Mouse (Mus musculus): Measurements from ENCODE around the gene Dip2a.

The Dip2a gene

GRCm38 (mm10) chr10:76239401-76239800 is 105.7 kb downstream of the Dip2a start:
- DNase-seq = no peak

DNA sequence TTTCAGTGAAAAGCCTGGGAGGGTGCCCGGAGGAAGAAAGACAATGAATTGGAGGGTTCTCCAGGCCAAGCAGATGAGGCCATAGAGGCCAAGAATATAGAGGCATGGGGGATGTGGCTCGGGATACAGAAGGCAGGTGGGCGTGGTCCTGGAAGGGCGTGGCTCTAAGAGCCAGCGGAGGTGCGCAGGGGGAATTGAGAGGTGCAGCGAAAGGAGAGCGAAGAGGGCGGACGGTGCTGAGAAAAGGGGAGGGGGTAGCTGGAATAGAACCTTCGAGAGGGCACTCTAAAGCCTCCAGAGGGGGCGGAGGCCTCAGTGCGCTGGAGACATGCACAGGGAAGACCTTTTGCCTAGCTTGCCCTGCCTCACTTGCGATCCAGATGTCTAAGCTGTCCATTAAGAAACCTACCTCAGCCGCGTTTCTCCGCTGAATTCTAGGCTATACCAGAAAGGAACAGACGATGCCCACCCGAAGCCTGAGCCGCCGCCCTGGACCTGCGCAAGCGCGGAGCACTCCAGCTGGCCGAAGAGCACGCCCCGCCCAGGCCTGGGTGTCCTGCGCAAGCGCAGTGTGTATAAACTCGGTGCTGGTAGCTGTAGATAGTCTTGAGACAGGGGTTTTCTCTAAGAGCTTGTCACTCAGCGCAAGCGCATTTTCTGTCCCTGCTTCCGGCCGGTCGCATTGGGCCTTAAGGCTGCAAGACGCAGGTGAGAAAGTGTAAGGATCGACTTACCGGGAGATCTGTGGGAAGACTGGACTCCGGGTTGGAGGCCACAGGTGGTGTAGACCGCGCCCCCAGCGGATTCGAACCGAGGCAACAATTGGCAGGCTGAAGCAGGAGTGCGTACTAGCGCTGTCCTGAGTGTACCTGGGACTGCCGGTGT is 107.5 kb downstream of the Dip2a start, which contains the start of gene Prmt2:
Gene Prmt2, minus strand, starts transcription at position 525 of the 885 bp plus-strand sequence.
- DNase-seq = peak; percentile 86

- no peak for DNase-seq
Measured at GRCm38 (mm10) chr10:76229627-76230026, 115.5 kb downstream of the Dip2a start.

GRCm38 (mm10) chr10:76225944-76226343 is 119.1 kb downstream of the Dip2a start:
- no peak for DNase-seq

DNA sequence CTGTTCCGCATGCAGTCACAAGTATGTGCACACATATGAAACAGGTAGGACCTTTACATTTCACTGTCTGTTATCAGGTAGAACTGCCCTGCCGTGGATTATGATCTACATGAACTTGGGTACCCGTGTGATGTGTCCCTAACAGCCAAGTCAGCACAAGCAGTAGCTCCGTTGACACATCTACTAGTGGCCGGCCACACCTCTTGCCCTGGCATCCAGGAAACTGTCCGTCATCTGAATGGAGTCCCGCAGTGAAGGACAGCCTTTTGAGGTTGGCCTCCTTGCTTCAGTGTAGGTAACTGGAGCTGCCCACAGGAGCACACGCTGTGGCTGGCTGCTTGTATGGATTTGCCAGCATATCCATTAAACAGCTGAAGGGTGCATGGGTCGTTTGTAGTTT is 126.9 kb downstream of the Dip2a start:
- DNase-seq = no peak

DNA sequence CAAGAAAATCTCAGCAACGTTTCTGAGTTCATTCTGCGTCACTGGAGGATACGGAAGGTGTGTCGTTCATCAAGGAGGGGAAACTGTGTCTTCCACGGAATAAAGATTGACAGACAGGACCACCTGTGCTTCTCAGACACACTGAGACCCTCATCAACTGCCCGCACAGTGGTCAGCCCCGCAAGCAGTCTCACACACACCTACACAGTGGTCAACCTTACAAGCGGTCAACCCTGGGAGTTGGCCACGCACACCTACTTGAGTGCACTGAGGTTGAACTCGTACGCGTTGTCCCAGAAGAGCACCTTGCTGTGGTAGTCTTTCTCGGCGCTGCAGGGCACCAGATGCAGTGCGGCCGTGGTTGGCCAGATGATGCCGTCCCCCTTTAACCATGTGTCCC is 128.0 kb downstream of the Dip2a start:
- no peak for DNase-seq

DNA sequence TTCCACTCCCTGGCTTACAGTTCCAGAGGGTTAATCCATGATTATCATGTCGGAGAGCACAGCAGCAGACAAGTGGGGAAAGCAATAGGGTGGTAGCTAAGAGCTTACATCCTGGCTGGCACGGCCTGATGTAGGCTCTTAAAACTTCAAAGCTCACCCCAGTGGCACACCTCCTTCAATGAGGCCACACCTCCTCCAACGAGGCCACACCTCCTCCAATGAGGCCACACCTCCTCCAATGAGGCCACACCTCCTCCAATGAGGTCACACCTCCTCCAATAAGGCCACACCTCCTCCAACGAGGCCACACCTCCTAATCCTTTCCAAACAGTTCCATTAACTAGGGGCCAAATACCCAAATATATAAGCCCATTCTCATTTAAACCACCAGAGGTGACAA is 130.9 kb downstream of the Dip2a start:
- no peak for DNase-seq

DNA sequence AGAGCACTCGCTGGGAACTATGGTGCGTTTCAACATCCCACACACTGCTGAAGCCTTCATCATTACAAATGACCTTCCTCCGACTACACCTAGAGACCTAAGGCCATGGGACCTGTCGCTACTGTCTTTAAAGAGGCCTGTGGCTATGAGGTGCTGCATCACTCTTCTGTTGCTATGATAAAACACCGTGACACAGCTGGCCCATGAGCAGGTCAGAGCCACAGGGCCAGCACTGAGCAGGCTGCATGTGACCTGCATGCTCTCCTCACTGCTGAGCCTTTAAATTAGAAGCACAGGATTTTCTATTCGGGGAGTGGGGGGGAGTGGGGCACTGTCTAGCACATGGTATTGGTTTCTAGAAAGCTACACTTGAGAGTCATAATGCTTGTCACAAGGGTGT is 133.0 kb downstream of the Dip2a start:
- DNase-seq = no peak

GRCm38 (mm10) chr10:76210806-76211205 is 134.3 kb downstream of the Dip2a start:
- no peak for DNase-seq
